Mouse (Mus musculus): ENCODE results near the gene Icos. TPM values are rescaled to one million over a fixed set of nuclear protein-coding genes. Genes with fewer than 3 reads are reported as not detected.

Icos gene
- polyA plus RNA-seq, 1 experiment from 2014 or later, result not detected

DNA sequence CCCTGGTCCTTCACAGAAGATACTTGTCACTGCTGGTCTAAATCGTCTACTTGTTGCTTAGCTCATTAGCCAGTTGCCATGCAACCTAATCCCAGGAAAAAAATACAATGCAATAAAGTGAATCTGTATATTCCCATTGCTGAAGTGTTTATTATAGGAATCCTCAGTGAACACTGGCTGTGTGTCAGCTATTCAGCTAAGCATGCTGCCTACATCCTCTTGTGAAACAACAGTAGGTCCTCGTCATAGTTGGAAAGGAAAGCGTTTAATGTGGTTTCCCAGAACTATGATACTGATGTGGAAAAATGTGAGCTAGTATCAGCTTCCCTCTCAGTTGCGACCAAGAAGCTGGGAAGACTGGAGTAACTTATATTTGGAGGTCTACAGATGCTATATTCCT lies 60.5 kb downstream of the Icos start:
- no peak overlapping the region for H3K27ac ChIP-seq (ENCODE audit: low read depth, low read length)
- H3K9me3 ChIP-seq (ENCODE audit: control insufficient read depth, low read length), result no peaks in the 10 kb centered on the region
- H3K4me3 ChIP-seq (ENCODE audit: low read depth, low read length), result no peak overlapping the region
- no peak overlapping the region for H3K4me2 ChIP-seq (ENCODE audit: low read depth, low read length, severe bottlenecking)
- no peaks in the 10 kb centered on the region for H3K4me1 ChIP-seq (replicated peaks; ENCODE audit: control insufficient read depth, insufficient read depth, low read length)
- 68% methylated on average over 4 of the region's 4 CpGs for WGBS
- H3K9ac ChIP-seq (ENCODE audit: low read length), result no peak overlapping the region
- no peaks in the 10 kb centered on the region for H3K36me3 ChIP-seq (ENCODE audit: control insufficient read depth, insufficient read depth, low read length)
- H3K27me3 ChIP-seq (ENCODE audit: control insufficient read depth, insufficient read depth, low read length), result no peaks in the 10 kb centered on the region
- no peak for ATAC-seq (replicated peaks; ENCODE audit: low FRiP score)
- no peak for DNase-seq (ENCODE audit: low spot score)

DNA sequence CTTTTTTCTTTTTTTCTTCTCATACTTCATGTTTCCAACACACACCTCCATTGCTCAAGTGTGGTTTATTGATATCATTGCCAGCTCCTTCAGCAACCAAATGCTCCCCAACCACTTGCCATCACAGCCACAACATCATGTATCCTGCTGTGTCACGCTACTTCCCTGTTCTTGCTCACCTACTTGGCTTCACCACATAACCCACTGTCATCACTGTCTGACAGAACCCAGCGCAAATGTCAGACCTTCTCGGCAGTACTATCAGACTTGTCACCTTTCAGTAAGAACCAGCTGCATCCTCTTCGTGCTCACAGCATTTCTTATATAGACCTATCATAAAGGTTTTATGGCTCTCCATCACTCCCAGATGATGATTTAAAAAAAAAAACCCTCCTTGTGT lies 61.6 kb downstream of the Icos start:
- no peaks in the 10 kb centered on the region for H3K36me3 ChIP-seq (ENCODE audit: control insufficient read depth, insufficient read depth, low read length)
- H3K27me3 ChIP-seq (ENCODE audit: control insufficient read depth, insufficient read depth, low read length), result no peaks in the 10 kb centered on the region
- H3K4me3 ChIP-seq (ENCODE audit: low read depth, low read length), result no peak overlapping the region
- no peak overlapping the region for H3K27ac ChIP-seq (ENCODE audit: low read depth, low read length)
- 92% methylated on average over 4 of the region's 4 CpGs for WGBS
- H3K9me3 ChIP-seq (ENCODE audit: control insufficient read depth, low read length), result no peaks in the 10 kb centered on the region
- no peak overlapping the region for H3K9ac ChIP-seq (ENCODE audit: low read length)
- DNase-seq (ENCODE audit: low spot score) (no peak), ATAC-seq (replicated peaks; ENCODE audit: low FRiP score) (no peak)
- H3K4me1 ChIP-seq (replicated peaks; ENCODE audit: control insufficient read depth, insufficient read depth, low read length), result no peaks in the 10 kb centered on the region
- no peak overlapping the region for H3K4me2 ChIP-seq (ENCODE audit: low read depth, low read length, severe bottlenecking)

DNA sequence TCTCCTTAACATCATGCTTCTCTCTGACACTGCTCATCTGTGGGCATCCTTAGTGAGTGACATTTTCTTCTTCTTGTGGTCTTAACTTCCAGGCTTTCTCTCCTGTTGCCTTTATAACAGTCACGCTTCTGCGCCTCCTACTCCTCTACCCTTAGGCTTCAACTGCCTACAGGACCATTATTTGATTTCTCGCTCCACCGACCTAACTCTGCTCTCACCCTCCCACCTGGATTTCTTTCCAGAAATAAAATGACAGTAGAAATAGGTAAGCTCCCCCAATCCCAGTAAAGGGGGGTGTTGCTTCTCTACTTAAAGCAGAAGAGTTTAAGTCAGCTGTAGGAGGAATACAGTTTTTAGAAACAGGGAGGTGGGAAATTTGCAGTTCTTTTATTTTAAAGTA lies 62.7 kb downstream of the Icos start:
- Histone ChIP-seq H3K36me3 (ENCODE audit: control insufficient read depth, insufficient read depth, low read length) (no peaks in the 10 kb centered on the region), H3K4me1 (replicated peaks; ENCODE audit: control insufficient read depth, insufficient read depth, low read length) (no peaks in the 10 kb centered on the region), H3K4me3 (ENCODE audit: low read depth, low read length) (no peak overlapping the region), H3K27ac (ENCODE audit: low read depth, low read length) (no peak overlapping the region), H3K4me2 (ENCODE audit: low read depth, low read length, severe bottlenecking) (no peak overlapping the region), H3K9ac (ENCODE audit: low read length) (no peak overlapping the region), H3K27me3 (ENCODE audit: control insufficient read depth, insufficient read depth, low read length) (no peaks in the 10 kb centered on the region), H3K9me3 (ENCODE audit: control insufficient read depth, low read length) (no peaks in the 10 kb centered on the region)
- ATAC-seq (replicated peaks; ENCODE audit: low FRiP score) (no peak), DNase-seq (ENCODE audit: low spot score) (no peak)
- 91% methylated on average over 4 of the region's 4 CpGs for WGBS

DNA sequence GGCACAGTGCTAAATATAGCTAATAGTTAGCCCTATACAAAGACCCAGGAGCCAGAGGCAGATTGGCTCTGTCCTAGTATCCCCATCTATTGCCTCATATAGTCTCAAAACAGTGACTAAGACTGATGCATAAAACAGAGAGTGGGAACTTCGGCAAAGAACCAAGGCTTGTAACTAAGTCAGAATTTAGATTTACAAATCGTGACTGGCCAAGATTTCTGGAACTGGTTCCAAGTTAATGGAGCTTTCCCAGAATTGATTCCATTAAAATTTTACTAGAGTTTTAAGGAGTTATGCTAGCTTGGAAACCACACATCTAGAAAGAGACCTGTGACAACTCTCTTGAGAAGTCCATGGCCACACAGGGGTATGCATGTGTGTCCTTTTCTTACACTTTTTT lies 65.1 kb downstream of the Icos start:
- DNase-seq (ENCODE audit: low spot score), result no peak
- H3K4me2 ChIP-seq (ENCODE audit: low read depth, low read length, severe bottlenecking), result no peak overlapping the region
- no peaks in the 10 kb centered on the region for H3K4me1 ChIP-seq (replicated peaks; ENCODE audit: control insufficient read depth, insufficient read depth, low read length)
- no peaks in the 10 kb centered on the region for H3K27me3 ChIP-seq (ENCODE audit: control insufficient read depth, insufficient read depth, low read length)
- H3K36me3 ChIP-seq (ENCODE audit: control insufficient read depth, insufficient read depth, low read length), result no peaks in the 10 kb centered on the region
- H3K9me3 ChIP-seq (ENCODE audit: control insufficient read depth, low read length), result no peaks in the 10 kb centered on the region
- ATAC-seq (replicated peaks; ENCODE audit: low FRiP score), result no peak
- H3K9ac ChIP-seq (ENCODE audit: low read length), result no peak overlapping the region
- no peak overlapping the region for H3K4me3 ChIP-seq (ENCODE audit: low read depth, low read length)
- H3K27ac ChIP-seq (ENCODE audit: low read depth, low read length), result no peak overlapping the region
- WGBS, result 86% methylated on average over 2 of the region's 2 CpGs

DNA sequence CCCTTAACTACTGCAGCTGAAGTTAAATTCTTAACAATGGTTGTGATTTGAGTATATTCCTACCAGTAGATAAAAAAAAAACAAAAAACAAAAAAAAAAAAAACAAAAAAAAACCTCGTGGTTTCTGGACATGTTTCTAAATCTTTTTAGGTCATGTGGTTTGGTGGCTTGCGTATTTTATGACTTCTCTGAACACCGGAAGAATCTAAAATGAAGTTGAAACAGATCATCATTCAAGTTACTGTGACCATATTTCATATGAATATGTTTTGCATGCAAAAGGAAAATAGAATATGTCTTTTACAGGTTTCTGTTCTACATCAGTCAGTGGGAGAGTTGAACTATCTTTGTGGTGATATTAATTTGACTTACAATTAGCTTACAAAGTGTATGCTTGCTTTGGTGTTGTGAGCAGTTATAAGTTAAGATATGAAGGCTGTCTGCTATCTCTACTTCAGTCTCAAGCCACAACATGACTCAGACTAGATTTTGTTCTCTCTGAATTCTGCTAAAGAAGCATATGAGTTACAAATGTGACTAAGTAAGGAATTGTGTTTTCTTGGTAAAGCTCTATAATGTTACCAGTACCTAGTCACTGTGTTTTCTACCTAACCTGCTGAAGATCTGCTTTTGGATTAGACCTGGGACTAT lies 68.5 kb downstream of the Icos start:
- Histone ChIP-seq H3K4me1 (replicated peaks; ENCODE audit: control insufficient read depth, insufficient read depth, low read length) (no peaks in the 10 kb centered on the region), H3K9me3 (ENCODE audit: control insufficient read depth, low read length) (no peaks in the 10 kb centered on the region), H3K4me3 (ENCODE audit: low read depth, low read length) (no peak overlapping the region), H3K9ac (ENCODE audit: low read length) (no peak overlapping the region), H3K27me3 (ENCODE audit: control insufficient read depth, insufficient read depth, low read length) (no peaks in the 10 kb centered on the region), H3K4me2 (ENCODE audit: low read depth, low read length, severe bottlenecking) (no peak overlapping the region), H3K36me3 (ENCODE audit: control insufficient read depth, insufficient read depth, low read length) (no peaks in the 10 kb centered on the region), H3K27ac (ENCODE audit: low read depth, low read length) (no peak overlapping the region)
- no peak for ATAC-seq (replicated peaks; ENCODE audit: low FRiP score)
- DNase-seq (ENCODE audit: low spot score), result no peak
- 94% methylated on average over 3 of the region's 3 CpGs for WGBS

DNA sequence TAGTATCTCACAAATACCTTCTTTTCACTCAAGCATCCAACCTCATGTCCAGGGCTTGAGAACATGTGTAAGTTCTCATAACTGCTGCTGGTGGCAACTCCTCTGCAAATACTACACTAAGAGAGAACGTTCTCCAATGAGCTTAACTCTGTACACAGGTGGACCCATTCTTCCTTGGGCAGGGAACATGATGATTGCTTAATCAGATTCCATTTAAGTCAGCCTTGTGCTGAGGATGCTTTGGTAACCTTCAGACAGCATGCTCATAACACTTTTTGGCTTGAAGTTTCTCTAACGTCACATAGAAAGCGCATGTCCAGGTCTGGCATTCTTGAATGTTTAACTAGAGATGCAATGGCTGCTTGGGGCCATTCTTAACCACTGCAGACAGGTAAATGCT lies 69.6 kb downstream of the Icos start:
- H3K9me3 ChIP-seq (ENCODE audit: control insufficient read depth, low read length), result no peaks in the 10 kb centered on the region
- H3K4me2 ChIP-seq (ENCODE audit: low read depth, low read length, severe bottlenecking), result no peak overlapping the region
- DNase-seq (ENCODE audit: low spot score) (no peak), ATAC-seq (replicated peaks; ENCODE audit: low FRiP score) (no peak)
- H3K9ac ChIP-seq (ENCODE audit: low read length), result no peak overlapping the region
- H3K36me3 ChIP-seq (ENCODE audit: control insufficient read depth, insufficient read depth, low read length), result no peaks in the 10 kb centered on the region
- H3K4me1 ChIP-seq (replicated peaks; ENCODE audit: control insufficient read depth, insufficient read depth, low read length), result no peaks in the 10 kb centered on the region
- H3K27me3 ChIP-seq (ENCODE audit: control insufficient read depth, insufficient read depth, low read length), result no peaks in the 10 kb centered on the region
- H3K27ac ChIP-seq (ENCODE audit: low read depth, low read length), result no peak overlapping the region
- H3K4me3 ChIP-seq (ENCODE audit: low read depth, low read length), result no peak overlapping the region
- WGBS, result 92% methylated on average over 3 of the region's 3 CpGs

Other genes starting within 250 kb of the Icos start
- not detected in 2 replicates for gene Ctla4, start 90.9 kb upstream of the Icos start, polyA plus RNA-seq (2014; fragmentation: Nextera tagmentation; extraction: Ambion mirVana)

All from forebrain, embryonic 11.5 days (tissue).